Mouse (Mus musculus): Measurements from ENCODE around the gene Adcy6. TPM values are rescaled to one million over a fixed set of nuclear protein-coding genes. Genes with fewer than 3 reads are reported as not detected.

The Adcy6 gene
- polyA plus RNA-seq, 1 experiment from 2014 or later: 17.3 TPM

GRCm38 (mm10) chr15:98602191-98602881 is 7.5 kb downstream of the Adcy6 start:
- no peak overlapping the region for H3K9ac ChIP-seq (ENCODE audit: low read depth, low read length)

GRCm38 (mm10) chr15:98601832-98602190 is 8.1 kb downstream of the Adcy6 start:
- no peaks in the 10 kb centered on the region; the same call in 1 of the 2 replicates for H3K4me1 ChIP-seq (replicated peaks; ENCODE audit: control insufficient read depth, insufficient read depth, low read length)
- ATAC-seq (ENCODE audit: low FRiP score) (no peak), DNase-seq (ENCODE audit: low spot score) (no peak)
- WGBS: 85% methylated on average over 7 of the region's 7 CpGs
- no peak overlapping the region; the same call in 1 of the 2 replicates for H3K4me3 ChIP-seq (ENCODE audit: low read depth, low read length)
- H3K27me3 ChIP-seq (ENCODE audit: control insufficient read depth, insufficient read depth, low read length): no peaks in the 10 kb centered on the region
- H3K9ac ChIP-seq (ENCODE audit: low read depth, low read length): no peak overlapping the region
- no peak overlapping the region for H3K27ac ChIP-seq (ENCODE audit: low read depth, low read length)
- no peak overlapping the region for H3K4me2 ChIP-seq (replicated peaks; ENCODE audit: low read depth, low read length)
- no peaks in the 10 kb centered on the region for H3K9me3 ChIP-seq (ENCODE audit: control insufficient read depth, low read length)
- peaks cover 10% of the 10 kb centered on the region for H3K36me3 ChIP-seq (ENCODE audit: control insufficient read depth, insufficient read depth, low read length)

More at GRCm38 (mm10) chr15:98602191-98602881, 7.5 kb downstream of the Adcy6 start:
- DNase-seq (ENCODE audit: low spot score) (no peak), ATAC-seq (ENCODE audit: low FRiP score) (no peak)
- no peak overlapping the region for H3K27ac ChIP-seq (ENCODE audit: low read depth, low read length)
- no peaks in the 10 kb centered on the region; the same call in 1 of the 2 replicates for H3K4me1 ChIP-seq (replicated peaks; ENCODE audit: control insufficient read depth, insufficient read depth, low read length)
- peaks cover 10% of the 10 kb centered on the region for H3K36me3 ChIP-seq (ENCODE audit: control insufficient read depth, insufficient read depth, low read length)
- no peak overlapping the region for H3K4me3 ChIP-seq (ENCODE audit: low read depth, low read length)
- H3K27me3 ChIP-seq (ENCODE audit: control insufficient read depth, insufficient read depth, low read length): no peaks in the 10 kb centered on the region
- no peaks in the 10 kb centered on the region for H3K9me3 ChIP-seq (ENCODE audit: control insufficient read depth, low read length)
- H3K4me2 ChIP-seq (replicated peaks; ENCODE audit: low read depth, low read length): no peak overlapping the region
- 69% methylated on average over 13 of the region's 13 CpGs for WGBS

GRCm38 (mm10) chr15:98600036-98600709 is 9.7 kb downstream of the Adcy6 start:
- Histone ChIP-seq H3K27me3 (ENCODE audit: control insufficient read depth, insufficient read depth, low read length) (no peaks in the 10 kb centered on the region), H3K27ac (ENCODE audit: low read depth, low read length) (no peak overlapping the region), H3K4me2 (replicated peaks; ENCODE audit: low read depth, low read length) (no peak overlapping the region), H3K4me1 (replicated peaks; ENCODE audit: control insufficient read depth, insufficient read depth, low read length) (no peaks in the 10 kb centered on the region; the same call in 1 of the 2 replicates), H3K9ac (ENCODE audit: low read depth, low read length) (no peak overlapping the region), H3K9me3 (ENCODE audit: control insufficient read depth, low read length) (no peaks in the 10 kb centered on the region), H3K4me3 (ENCODE audit: low read depth, low read length) (no peak overlapping the region), H3K36me3 (ENCODE audit: control insufficient read depth, insufficient read depth, low read length) (peaks cover 15% of the 10 kb centered on the region)
- no peak for DNase-seq (ENCODE audit: low spot score)
- ATAC-seq (ENCODE audit: low FRiP score): no peak
- WGBS: 86% methylated on average over 12 of the region's 12 CpGs

GRCm38 (mm10) chr15:98596609-98597008 is 13.3 kb downstream of the Adcy6 start:
- no peak overlapping the region for H3K27ac ChIP-seq (ENCODE audit: low read depth, low read length)
- no peaks in the 10 kb centered on the region for H3K4me1 ChIP-seq (replicated peaks; ENCODE audit: control insufficient read depth, insufficient read depth, low read length)
- H3K4me2 ChIP-seq (replicated peaks; ENCODE audit: low read depth, low read length): no peak overlapping the region
- no peak for DNase-seq (ENCODE audit: low spot score)
- H3K9me3 ChIP-seq (ENCODE audit: control insufficient read depth, low read length): no peaks in the 10 kb centered on the region
- no peak overlapping the region for H3K9ac ChIP-seq (ENCODE audit: low read depth, low read length)
- no peaks in the 10 kb centered on the region for H3K27me3 ChIP-seq (ENCODE audit: control insufficient read depth, insufficient read depth, low read length)
- ATAC-seq (ENCODE audit: low FRiP score): no peak
- peaks cover 12% of the 10 kb centered on the region for H3K36me3 ChIP-seq (ENCODE audit: control insufficient read depth, insufficient read depth, low read length)
- WGBS: 95% methylated on average over 14 of the region's 14 CpGs
- H3K4me3 ChIP-seq (ENCODE audit: low read depth, low read length): no peak overlapping the region

GRCm38 (mm10) chr15:98595049-98595448 is 14.8 kb downstream of the Adcy6 start:
- ATAC-seq (ENCODE audit: low FRiP score): no peak
- H3K4me3 ChIP-seq (ENCODE audit: low read depth, low read length): no peak overlapping the region
- DNase-seq (ENCODE audit: low spot score): no peak
- peaks cover 13% of the 10 kb centered on the region for H3K36me3 ChIP-seq (ENCODE audit: control insufficient read depth, insufficient read depth, low read length)
- no peak overlapping the region for H3K9ac ChIP-seq (ENCODE audit: low read depth, low read length)
- H3K4me1 ChIP-seq (replicated peaks; ENCODE audit: control insufficient read depth, insufficient read depth, low read length): no peaks in the 10 kb centered on the region
- H3K9me3 ChIP-seq (ENCODE audit: control insufficient read depth, low read length): no peaks in the 10 kb centered on the region
- H3K4me2 ChIP-seq (replicated peaks; ENCODE audit: low read depth, low read length): no peak overlapping the region
- H3K27ac ChIP-seq (ENCODE audit: low read depth, low read length): no peak overlapping the region
- no peaks in the 10 kb centered on the region for H3K27me3 ChIP-seq (ENCODE audit: control insufficient read depth, insufficient read depth, low read length)
- WGBS: 89% methylated on average over 5 of the region's 5 CpGs

- H3K9me3 ChIP-seq (ENCODE audit: control insufficient read depth, low read length): no peaks in the 10 kb centered on the region
- no peak overlapping the region for H3K9ac ChIP-seq (ENCODE audit: low read depth, low read length)
- H3K4me2 ChIP-seq (replicated peaks; ENCODE audit: low read depth, low read length): no peak overlapping the region
- 86% methylated on average over 19 of the region's 19 CpGs for WGBS
- ATAC-seq (ENCODE audit: low FRiP score) (no peak), DNase-seq (ENCODE audit: low spot score) (no peak)
- H3K36me3 ChIP-seq (ENCODE audit: control insufficient read depth, insufficient read depth, low read length): peaks cover 13% of the 10 kb centered on the region
- no peaks in the 10 kb centered on the region for H3K27me3 ChIP-seq (ENCODE audit: control insufficient read depth, insufficient read depth, low read length)
- H3K4me3 ChIP-seq (ENCODE audit: low read depth, low read length): no peak overlapping the region
- H3K27ac ChIP-seq (ENCODE audit: low read depth, low read length): no peak overlapping the region
- H3K4me1 ChIP-seq (replicated peaks; ENCODE audit: control insufficient read depth, insufficient read depth, low read length): no peaks in the 10 kb centered on the region
Measured at GRCm38 (mm10) chr15:98594193-98594592, 15.7 kb downstream of the Adcy6 start.

- ATAC-seq (ENCODE audit: low FRiP score): no peak
- Histone ChIP-seq H3K4me1 (replicated peaks; ENCODE audit: control insufficient read depth, insufficient read depth, low read length) (no peaks in the 10 kb centered on the region), H3K27ac (ENCODE audit: low read depth, low read length) (no peak overlapping the region), H3K9ac (ENCODE audit: low read depth, low read length) (no peak overlapping the region), H3K4me3 (ENCODE audit: low read depth, low read length) (no peak overlapping the region), H3K36me3 (ENCODE audit: control insufficient read depth, insufficient read depth, low read length) (peaks cover 8% of the 10 kb centered on the region), H3K9me3 (ENCODE audit: control insufficient read depth, low read length) (no peaks in the 10 kb centered on the region), H3K27me3 (ENCODE audit: control insufficient read depth, insufficient read depth, low read length) (no peaks in the 10 kb centered on the region), H3K4me2 (replicated peaks; ENCODE audit: low read depth, low read length) (no peak overlapping the region)
- no peak for DNase-seq (ENCODE audit: low spot score)
- WGBS: 78% methylated on average over 4 of the region's 4 CpGs
Measured at GRCm38 (mm10) chr15:98591396-98591795, 18.5 kb downstream of the Adcy6 start.

GRCm38 (mm10) chr15:98589640-98590336 is 20.1 kb downstream of the Adcy6 start:
- H3K36me3 ChIP-seq (ENCODE audit: control insufficient read depth, insufficient read depth, low read length): peaks cover 4% of the 10 kb centered on the region; the same call in 1 of the 2 replicates
- no peak overlapping the region for H3K9ac ChIP-seq (ENCODE audit: low read depth, low read length)
- WGBS: 68% methylated on average over 7 of the region's 7 CpGs
- no peaks in the 10 kb centered on the region for H3K27me3 ChIP-seq (ENCODE audit: control insufficient read depth, insufficient read depth, low read length)
- H3K4me3 ChIP-seq (ENCODE audit: low read depth, low read length): no peak overlapping the region
- DNase-seq (ENCODE audit: low spot score): no peak
- H3K9me3 ChIP-seq (ENCODE audit: control insufficient read depth, low read length): no peaks in the 10 kb centered on the region
- ATAC-seq (ENCODE audit: low FRiP score): no peak
- H3K4me1 ChIP-seq (replicated peaks; ENCODE audit: control insufficient read depth, insufficient read depth, low read length): no peaks in the 10 kb centered on the region
- H3K4me2 ChIP-seq (replicated peaks; ENCODE audit: low read depth, low read length): no peak overlapping the region
- no peak overlapping the region for H3K27ac ChIP-seq (ENCODE audit: low read depth, low read length)

Measured in hindbrain, embryonic 11.5 days (tissue).